Mouse (Mus musculus) gastrocnemius, postnatal 14 days (tissue): Measurements from ENCODE around the gene Actrt2. TPM values are rescaled to one million over a fixed set of nuclear protein-coding genes. Genes with fewer than 3 reads are reported as not detected.

Source experiments
- DNase-seq: peaks from one replicate; pipeline ENCODE4 v3.0.0; 2021; ENCODE audit warnings: mixed read lengths
- intact Hi-C: fragments of 180-260 bp; cut with DNase I; formaldehyde crosslinking; loops from one replicate; pipeline ENCODE4 v1.15.1; 2025; ENCODE audit warnings: low total_unique reads
- total RNA-seq, 2 experiments: library from RNA; stranded (reverse); gene quantifications; 2 replicates each; pipeline ENCODE4 v1.2.3; 2021

Gene Actrt2
- total RNA-seq, 2 experiments from 2014 or later, result not detected

DNA sequence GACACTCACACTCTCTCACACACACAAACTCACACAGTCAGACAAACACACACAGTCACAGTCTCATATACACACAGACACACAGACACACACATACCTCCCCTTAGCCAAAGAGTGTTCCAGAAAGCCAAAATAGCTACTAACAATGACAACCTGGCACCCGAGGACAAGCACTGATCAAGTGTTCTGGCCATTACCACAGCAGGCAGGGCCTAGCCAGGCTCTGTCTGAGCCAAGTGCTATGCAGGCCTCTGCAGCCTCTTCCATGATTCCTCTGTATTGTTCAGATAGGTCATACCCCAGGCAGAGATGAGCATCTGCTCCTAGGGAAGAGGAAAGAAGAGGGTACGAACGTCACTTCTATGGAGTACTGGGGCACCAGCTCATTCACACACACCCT lies 44.4 kb downstream of the Actrt2 start:
- no peak for DNase-seq
- intact Hi-C loops, result no loop called here

DNA sequence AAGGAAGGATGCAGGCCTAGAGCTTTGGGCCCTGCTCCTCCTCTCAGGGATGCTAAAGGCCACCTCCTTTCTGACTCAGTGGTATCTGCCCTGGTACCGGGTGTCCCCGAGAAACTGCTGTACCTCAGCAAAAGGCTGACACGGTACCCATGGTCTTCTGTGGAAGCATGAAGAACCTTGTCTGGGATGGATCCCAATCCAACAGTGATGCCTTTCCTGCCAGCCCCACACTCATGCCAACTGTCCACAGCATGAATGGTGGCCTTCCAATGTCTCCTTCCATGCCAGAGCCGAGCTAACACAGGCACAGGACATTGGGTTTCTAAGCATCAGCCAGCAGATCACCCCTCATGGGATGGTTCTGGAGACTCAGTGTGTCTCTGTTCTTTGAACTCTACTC lies 45.1 kb downstream of the Actrt2 start:
- no peak for DNase-seq
- intact Hi-C loops, result no loop called here

Other genes starting within 250 kb of the Actrt2 start
- 1 to 10 TPM; 1.2 to 3.5 TPM for gene Prdm16, start 31.0 kb downstream of the Actrt2 start, total RNA-seq
- not detected for gene Ttc34, start 169.6 kb upstream of the Actrt2 start, total RNA-seq
- under 1 TPM; 0.49 to 0.68 TPM for gene Mmel1, start 201.7 kb upstream of the Actrt2 start, total RNA-seq
- 100 to 1,000 TPM; 110 to 112 TPM for gene Fam213b, start 231.3 kb upstream of the Actrt2 start, total RNA-seq